ENCODE assay signal across 25 mouse cellular contexts in the genomic region with DNA sequence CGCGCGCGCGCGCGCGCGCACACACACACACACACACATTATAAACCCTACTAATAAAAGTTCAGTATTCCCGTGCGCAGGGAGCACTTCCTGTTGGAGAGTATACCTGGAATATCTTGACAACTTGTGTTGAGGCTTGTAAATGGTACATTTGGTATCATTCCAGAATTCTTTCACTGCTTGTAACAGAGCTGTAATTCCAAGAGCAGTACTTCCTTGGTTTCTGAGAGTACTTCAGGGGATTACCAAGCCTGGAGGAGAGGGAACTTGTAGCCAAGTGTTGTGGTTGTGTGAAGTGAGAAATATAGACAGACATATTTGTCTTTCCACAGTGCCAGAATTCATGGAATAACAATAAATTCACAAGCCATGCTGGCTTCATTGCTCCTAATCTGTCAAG.
DNase-seq lines count a peak whose midpoint lies in the region; ATAC-seq and TF ChIP-seq lines count a peak whose summit lies in the region.
"Had no signal": no experiment of that assay in that cellular context is flagged by ENCODE, and none has a peak within 500 bp of the region (broad histone marks: within the 10 kb centered on the region; RNA-seq: fewer than 3 reads in every experiment).

No protein-coding gene starts in this region.

- 0 out of 2 replicates have a peak, but pooled peaks have one; percentile 12 for ATAC-seq in forebrain, embryonic 16.5 days
- ATAC-seq in forebrain, embryonic 13.5 days = no peak
- ATAC-seq in kidney, postnatal 0 days (replicated peaks; ENCODE audit: low FRiP score, low read depth) = no peak
- no peak for ATAC-seq in lung, embryonic 14.5 days (ENCODE audit: insufficient read depth)
- peak; percentile 54 for ATAC-seq in limb, embryonic 14.5 days (ENCODE audit: low FRiP score, low read depth)
- ATAC-seq: activated CD4-positive, CD25-positive, alpha-beta regulatory T cell, adult 4 months; CD4-positive, CD25-positive, alpha-beta regulatory T cell, adult 4 months; forebrain, embryonic 15.5 days; Patski had no signal

- H3K4me3 ChIP-seq in forebrain, embryonic 16.5 days (replicated peaks; ENCODE audit: low read length) = no peak overlapping the region
- H3K4me3 ChIP-seq in forebrain, embryonic 13.5 days = no peak overlapping the region
- H3K4me3 ChIP-seq in kidney, postnatal 0 days (replicated peaks; ENCODE audit: low read depth, low read length) = no peak overlapping the region
- no peak overlapping the region for H3K4me3 ChIP-seq in kidney, adult 2 months (ENCODE audit: insufficient read depth, low read depth, low read length)
- no peak overlapping the region for H3K4me3 ChIP-seq in lung, embryonic 14.5 days (ENCODE audit: low read depth, low read length)
- no peak overlapping the region for H3K4me3 ChIP-seq in limb, embryonic 14.5 days (replicated peaks; ENCODE audit: low read length)
- H3K4me3 ChIP-seq: embryonic facial prominence, embryonic 13.5 days; forebrain, embryonic 12.5 days; forebrain, embryonic 15.5 days had no signal

- H3K9me3 ChIP-seq in forebrain, embryonic 16.5 days (ENCODE audit: control insufficient read depth, low read length) = no peaks in the 10 kb centered on the region
- no peaks in the 10 kb centered on the region for H3K9me3 ChIP-seq in forebrain, embryonic 13.5 days (replicated peaks)
- H3K9me3 ChIP-seq in kidney, postnatal 0 days (replicated peaks; ENCODE audit: low read length) = no peaks in the 10 kb centered on the region
- no peaks in the 10 kb centered on the region for H3K9me3 ChIP-seq in lung, embryonic 14.5 days (ENCODE audit: low read depth, low read length)
- H3K9me3 ChIP-seq in limb, embryonic 14.5 days (ENCODE audit: control insufficient read depth, low read length) = no peaks in the 10 kb centered on the region
- H3K9me3 ChIP-seq: embryonic facial prominence, embryonic 13.5 days; forebrain, embryonic 12.5 days; forebrain, embryonic 15.5 days; G1E had no signal

- DNase-seq in kidney, postnatal 0 days (ENCODE audit: low spot score) = peak; percentile 9
- DNase-seq in kidney, adult 2 months = no peak
- peak; percentile 3 for DNase-seq in lung, embryonic 14.5 days
- DNase-seq in lung, postnatal 14 days = no peak
- peak; percentile 48 for DNase-seq in limb, embryonic 14.5 days (ENCODE audit: low spot score)
- no peak for DNase-seq in ovary, adult 18-20 months (ENCODE audit: low spot score)
- DNase-seq: adrenal gland, adult 8-10 months; adrenal gland, postnatal 14 days; adrenal gland, postnatal 36 days; B cell, adult 2 months; cerebellum, adult 11-12 months; cerebellum, adult 2 months; cerebellum, adult 9-10 months; cerebellum, postnatal 10 days; cerebellum, postnatal 25 days had no signal

- TF ChIP-seq CTCF in kidney, postnatal 0 days (IDR thresholded peaks at IDR 0.05; ENCODE audit: low read depth) = no peak
- TF ChIP-seq CTCF in kidney, adult 2 months (conservative IDR thresholded peaks at IDR 0.05; ENCODE audit: insufficient read depth, insufficient read length, low read depth, low read length) = no peak
- TF ChIP-seq CTCF in lung, embryonic 14.5 days (IDR thresholded peaks at IDR 0.05; ENCODE audit: low read depth) = no peak

- no peak overlapping the region for H3K4me2 ChIP-seq in forebrain, embryonic 16.5 days (ENCODE audit: low read length)
- no peak overlapping the region for H3K4me2 ChIP-seq in forebrain, embryonic 13.5 days
- H3K4me2 ChIP-seq in kidney, postnatal 0 days (ENCODE audit: low read length) = no peak overlapping the region
- H3K4me2 ChIP-seq in lung, embryonic 14.5 days = no peak overlapping the region
- H3K4me2 ChIP-seq in limb, embryonic 14.5 days (replicated peaks; ENCODE audit: low read depth, low read length, severe bottlenecking) = no peak overlapping the region
- H3K4me2 ChIP-seq: embryonic facial prominence, embryonic 13.5 days; forebrain, embryonic 12.5 days; forebrain, embryonic 15.5 days had no signal

- WGBS in forebrain, embryonic 16.5 days = 98% methylated on average over 5 of the region's 11 CpGs
- WGBS in forebrain, embryonic 13.5 days = 99% methylated on average over 11 of the region's 11 CpGs
- WGBS in kidney, postnatal 0 days = 85% methylated on average over 11 of the region's 11 CpGs
- whole genome bisulfite sequencing in kidney, adult 2 months = 94% methylated on average over 11 of the region's 11 CpGs
- 96% methylated on average over 11 of the region's 11 CpGs for WGBS in lung, embryonic 14.5 days
- 84% methylated on average over 8 of the region's 11 CpGs for WGBS in limb, embryonic 14.5 days

- H3K27me3 ChIP-seq in forebrain, embryonic 16.5 days (replicated peaks; ENCODE audit: control insufficient read depth, insufficient read depth, low read length) = no peaks in the 10 kb centered on the region
- no peaks in the 10 kb centered on the region for H3K27me3 ChIP-seq in forebrain, embryonic 13.5 days
- H3K27me3 ChIP-seq in kidney, postnatal 0 days (ENCODE audit: insufficient read depth, low read length) = no peaks in the 10 kb centered on the region
- no peaks in the 10 kb centered on the region; the same call in 1 of the 2 replicates for H3K27me3 ChIP-seq in kidney, adult 2 months (replicated peaks; ENCODE audit: control insufficient read depth, insufficient read depth, low read length)
- no peaks in the 10 kb centered on the region for H3K27me3 ChIP-seq in lung, embryonic 14.5 days (ENCODE audit: insufficient read depth, low read length)
- H3K27me3 ChIP-seq in limb, embryonic 14.5 days (ENCODE audit: control insufficient read depth, insufficient read depth, low read length) = no peaks in the 10 kb centered on the region
- H3K27me3 ChIP-seq: CH12.LX; embryonic facial prominence, embryonic 13.5 days; forebrain, embryonic 12.5 days; forebrain, embryonic 15.5 days had no signal

- H3K27ac ChIP-seq in forebrain, embryonic 16.5 days (ENCODE audit: low read length) = no peak overlapping the region
- no peak overlapping the region for H3K27ac ChIP-seq in forebrain, embryonic 13.5 days
- H3K27ac ChIP-seq in kidney, postnatal 0 days = no peak overlapping the region
- H3K27ac ChIP-seq in kidney, adult 2 months (ENCODE audit: insufficient read depth, low read depth, low read length) = no peak overlapping the region
- no peak overlapping the region for H3K27ac ChIP-seq in lung, embryonic 14.5 days (ENCODE audit: low read depth)
- H3K27ac ChIP-seq in limb, embryonic 14.5 days (replicated peaks; ENCODE audit: low read depth, low read length) = no peak overlapping the region
- H3K27ac ChIP-seq: embryonic facial prominence, embryonic 13.5 days; forebrain, embryonic 12.5 days; forebrain, embryonic 15.5 days had no signal

- H3K4me1 ChIP-seq in forebrain, embryonic 16.5 days (replicated peaks; ENCODE audit: control insufficient read depth, insufficient read depth, low read length) = no peaks in the 10 kb centered on the region
- no peaks in the 10 kb centered on the region for H3K4me1 ChIP-seq in forebrain, embryonic 13.5 days
- no peaks in the 10 kb centered on the region for H3K4me1 ChIP-seq in kidney, postnatal 0 days (replicated peaks; ENCODE audit: insufficient read depth, low read length)
- no peaks in the 10 kb centered on the region for H3K4me1 ChIP-seq in kidney, adult 2 months (ENCODE audit: control insufficient read depth, insufficient read depth, low read length)
- H3K4me1 ChIP-seq in lung, embryonic 14.5 days (ENCODE audit: insufficient read depth) = no peaks in the 10 kb centered on the region
- peaks cover 16% of the 10 kb centered on the region for H3K4me1 ChIP-seq in limb, embryonic 14.5 days (ENCODE audit: control insufficient read depth, insufficient read depth, low read length)
- H3K4me1 ChIP-seq: forebrain, embryonic 12.5 days; forebrain, embryonic 15.5 days had no signal

- no peak overlapping the region for H3K9ac ChIP-seq in forebrain, embryonic 16.5 days (replicated peaks; ENCODE audit: low read depth, low read length)
- H3K9ac ChIP-seq in forebrain, embryonic 13.5 days = no peak overlapping the region
- no peak overlapping the region for H3K9ac ChIP-seq in kidney, postnatal 0 days (ENCODE audit: low read depth, low read length)
- H3K9ac ChIP-seq in lung, embryonic 14.5 days = no peak overlapping the region
- no peak overlapping the region for H3K9ac ChIP-seq in limb, embryonic 14.5 days (ENCODE audit: low read depth, low read length, severe bottlenecking)
- H3K9ac ChIP-seq: embryonic facial prominence, embryonic 13.5 days; forebrain, embryonic 12.5 days; forebrain, embryonic 15.5 days had no signal

- TF ChIP-seq POLR2A in kidney, adult 2 months (IDR thresholded peaks at IDR 0.05; ENCODE audit: low read depth, low read length) = no peak
- no peak for TF ChIP-seq POLR2A in limb, embryonic 14.5 days (IDR thresholded peaks at IDR 0.05; ENCODE audit: borderline replicate concordance, extremely low read depth, insufficient read depth, insufficient read length)

- H3K36me3 ChIP-seq in forebrain, embryonic 16.5 days (ENCODE audit: control insufficient read depth, insufficient read depth) = no peaks in the 10 kb centered on the region
- H3K36me3 ChIP-seq in forebrain, embryonic 13.5 days (ENCODE audit: poor library complexity, severe bottlenecking) = no peaks in the 10 kb centered on the region
- no peaks in the 10 kb centered on the region for H3K36me3 ChIP-seq in kidney, postnatal 0 days (ENCODE audit: insufficient read depth, low read length)
- H3K36me3 ChIP-seq in kidney, adult 2 months (ENCODE audit: control insufficient read depth, insufficient read depth, low read length) = no peaks in the 10 kb centered on the region
- no peaks in the 10 kb centered on the region for H3K36me3 ChIP-seq in lung, embryonic 14.5 days (ENCODE audit: insufficient read depth)
- H3K36me3 ChIP-seq in limb, embryonic 14.5 days (ENCODE audit: control insufficient read depth, insufficient read depth, low read length) = no peaks in the 10 kb centered on the region
- H3K36me3 ChIP-seq: embryonic facial prominence, embryonic 13.5 days; forebrain, embryonic 12.5 days; forebrain, embryonic 15.5 days; G1E had no signal

Comparison
In these comparisons a context has a peak if more than half of its experiments do, and no peak if none do; other contexts are left out.
1. ATAC-seq: peak in forebrain, embryonic 16.5 days (single experiment) and limb, embryonic 14.5 days (single experiment); none in forebrain, embryonic 13.5 days (single experiment), kidney, postnatal 0 days (single experiment) and lung, embryonic 14.5 days (single experiment).
2. DNase-seq: peak in kidney, postnatal 0 days (single experiment), lung, embryonic 14.5 days (single experiment) and limb, embryonic 14.5 days (single experiment); none in kidney, adult 2 months (single experiment), lung, postnatal 14 days (single experiment) and ovary, adult 18-20 months (single experiment).